Comparison of ENCODE assay signal across 9 mouse cellular contexts in the genomic region with DNA sequence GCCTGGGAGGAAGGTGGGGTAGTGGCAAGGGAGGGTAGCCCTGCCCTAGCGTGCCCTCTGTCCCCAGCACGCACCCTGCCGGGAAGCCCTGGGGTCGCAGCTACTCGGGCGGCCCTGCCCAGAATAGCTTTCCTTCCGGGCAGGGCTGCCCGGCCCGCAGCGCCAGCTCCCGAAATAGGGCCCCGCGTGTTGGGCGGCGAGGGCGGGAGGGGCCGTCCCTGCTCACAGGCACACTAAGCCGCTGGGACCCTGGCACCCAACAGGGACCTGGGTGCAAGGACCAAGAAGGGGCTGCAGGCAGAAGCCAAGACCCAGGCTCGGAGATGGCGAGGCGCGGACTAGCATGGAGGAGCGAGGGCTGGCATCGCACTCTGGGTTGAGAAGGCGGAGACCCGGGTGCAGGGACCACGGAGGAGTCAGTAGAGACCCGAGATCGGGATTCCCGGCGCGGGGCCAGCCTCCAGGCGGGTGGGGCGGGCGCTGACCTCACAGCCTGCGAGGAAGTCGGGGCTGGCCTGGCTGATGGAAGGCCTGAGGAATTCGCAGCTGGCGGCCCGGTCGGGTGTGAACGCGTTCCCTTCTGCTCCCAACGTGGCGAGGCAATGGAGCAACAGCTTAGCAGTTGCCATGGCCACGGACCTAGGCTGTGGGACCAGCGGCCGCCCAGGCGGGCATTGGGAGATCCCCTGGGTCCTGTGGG. TPM values are rescaled to one million over a fixed set of nuclear protein-coding genes. Genes with fewer than 3 reads are reported as not detected.
DNase-seq lines count a peak whose midpoint lies in the region; ATAC-seq and TF ChIP-seq lines count a peak whose summit lies in the region.
"Had no signal": no experiment of that assay in that cellular context is flagged by ENCODE, and none has a peak within 500 bp of the region (broad histone marks: within the 10 kb centered on the region; RNA-seq: fewer than 3 reads in every experiment).

No protein-coding gene starts in this region.

- H3K9ac ChIP-seq in forebrain, postnatal 0 days: peak overlapping the region; percentile 43; the same call in 1 of the 2 replicates
- H3K9ac ChIP-seq in limb, embryonic 13.5 days: peak overlapping the region; percentile 71
- peak overlapping the region; percentile 43 for H3K9ac ChIP-seq in midbrain, embryonic 12.5 days (replicated peaks)

- no peaks in the 10 kb centered on the region for H3K36me3 ChIP-seq in E14TG2a.4 (ENCODE audit: insufficient read depth, low read length)
- no peaks in the 10 kb centered on the region for H3K36me3 ChIP-seq in forebrain, postnatal 0 days (ENCODE audit: insufficient read depth)
- H3K36me3 ChIP-seq in hindbrain, embryonic 10.5 days: no peaks in the 10 kb centered on the region
- H3K36me3 ChIP-seq in limb, embryonic 13.5 days: no peaks in the 10 kb centered on the region
- H3K36me3 ChIP-seq in midbrain, embryonic 12.5 days: no peaks in the 10 kb centered on the region

- H3K4me3 ChIP-seq in E14TG2a.4 (replicated peaks; ENCODE audit: low read length): peak overlapping the region; percentile 76
- H3K4me3 ChIP-seq in forebrain, postnatal 0 days (ENCODE audit: low read depth, low read length): peak overlapping the region; percentile 20
- peak overlapping the region; percentile 52 for H3K4me3 ChIP-seq in hindbrain, embryonic 10.5 days
- H3K4me3 ChIP-seq in limb, embryonic 13.5 days: peak overlapping the region; percentile 39
- H3K4me3 ChIP-seq in midbrain, embryonic 12.5 days: peak overlapping the region; percentile 28
- H3K4me3 ChIP-seq: erythroblast, embryonic 14.5 days had no signal

- peak overlapping the region; percentile 53 for H3K4me2 ChIP-seq in forebrain, postnatal 0 days (ENCODE audit: low read depth)
- H3K4me2 ChIP-seq in limb, embryonic 13.5 days (replicated peaks): peak overlapping the region; percentile 74
- H3K4me2 ChIP-seq in midbrain, embryonic 12.5 days (replicated peaks): peak overlapping the region; percentile 52

- H3K4me1 ChIP-seq in E14TG2a.4 (replicated peaks; ENCODE audit: low read depth, low read length): peaks cover 71% of the 10 kb centered on the region
- H3K4me1 ChIP-seq in forebrain, postnatal 0 days (ENCODE audit: insufficient read depth): peaks cover 5% of the 10 kb centered on the region; the same call in 1 of the 2 replicates
- peaks cover 36% of the 10 kb centered on the region for H3K4me1 ChIP-seq in hindbrain, embryonic 10.5 days (replicated peaks)
- peaks cover 41% of the 10 kb centered on the region for H3K4me1 ChIP-seq in limb, embryonic 13.5 days
- H3K4me1 ChIP-seq in midbrain, embryonic 12.5 days: peaks cover 12% of the 10 kb centered on the region

- peak; percentile 89 for DNase-seq in R1 (ENCODE audit: low read depth, low spot score)
- DNase-seq in forebrain, postnatal 0 days: peak; percentile 70
- DNase-seq in hindbrain, embryonic 10.5 days (ENCODE audit: low spot score): peak; percentile 84
- DNase-seq in testis, postnatal 10 days (ENCODE audit: low spot score): peak; percentile 85
- DNase-seq in thymus, postnatal 0 days (ENCODE audit: low spot score): no peak

- no peaks in the 10 kb centered on the region for H3K9me3 ChIP-seq in E14TG2a.4 (ENCODE audit: low read length)
- H3K9me3 ChIP-seq in forebrain, postnatal 0 days (ENCODE audit: low read length): no peaks in the 10 kb centered on the region
- no peaks in the 10 kb centered on the region for H3K9me3 ChIP-seq in hindbrain, embryonic 10.5 days
- H3K9me3 ChIP-seq in limb, embryonic 13.5 days: no peaks in the 10 kb centered on the region
- H3K9me3 ChIP-seq in midbrain, embryonic 12.5 days: no peaks in the 10 kb centered on the region

- ATAC-seq in forebrain, postnatal 0 days: peak; percentile 88
- peak; percentile 86 for ATAC-seq in limb, embryonic 13.5 days (ENCODE audit: low FRiP score, low read depth)
- peak; percentile 84 for ATAC-seq in midbrain, embryonic 12.5 days (ENCODE audit: low FRiP score, low read depth)

- no peak for TF ChIP-seq CTCF in E14TG2a.4 (conservative IDR thresholded peaks at IDR 0.05; ENCODE audit: low read length)
- TF ChIP-seq CTCF in forebrain, postnatal 0 days (IDR thresholded peaks at IDR 0.05; ENCODE audit: low read depth): no peak

- H3K27ac ChIP-seq in forebrain, postnatal 0 days (ENCODE audit: low read depth, low read length): no peak overlapping the region
- H3K27ac ChIP-seq in hindbrain, embryonic 10.5 days: peak overlapping the region; percentile 86
- peak overlapping the region; percentile 61; the same call in 1 of the 2 replicates for H3K27ac ChIP-seq in limb, embryonic 13.5 days
- H3K27ac ChIP-seq in midbrain, embryonic 12.5 days (replicated peaks): no peak overlapping the region

- peaks cover 33% of the 10 kb centered on the region for H3K27me3 ChIP-seq in E14TG2a.4 (ENCODE audit: insufficient read depth, low read length)
- H3K27me3 ChIP-seq in forebrain, postnatal 0 days (ENCODE audit: insufficient read depth, low read length): no peaks in the 10 kb centered on the region
- peaks cover 65% of the 10 kb centered on the region for H3K27me3 ChIP-seq in hindbrain, embryonic 10.5 days (ENCODE audit: insufficient read depth, poor library complexity, severe bottlenecking)
- peaks cover 16% of the 10 kb centered on the region; the same call in 1 of the 2 replicates for H3K27me3 ChIP-seq in limb, embryonic 13.5 days
- peaks cover 62% of the 10 kb centered on the region for H3K27me3 ChIP-seq in midbrain, embryonic 12.5 days

- 2% methylated on average over 49 of the region's 49 CpGs for WGBS in forebrain, postnatal 0 days
- WGBS in hindbrain, embryonic 10.5 days: 2% methylated on average over 49 of the region's 49 CpGs
- 2% methylated on average over 49 of the region's 49 CpGs for WGBS in limb, embryonic 13.5 days
- WGBS in midbrain, embryonic 12.5 days: 1% methylated on average over 45 of the region's 49 CpGs

RNA-seq across cellular contexts. Expression of gene Socs3, which starts 20.3 kb away (rescaled TPM):
- total RNA-seq in forebrain, postnatal 0 days (2014; rRNA removed): 7.8 and 11.0 TPM in 2 replicates
- polyA plus RNA-seq in forebrain, postnatal 0 days (2015; fragmentation: Nextera tagmentation; extraction: Ambion mirVana): 6.5 and 8.4 TPM in 2 replicates
- polyA plus RNA-seq in hindbrain, embryonic 10.5 days (2016; fragmentation: Nextera tagmentation; extraction: Ambion mirVana): 12.5 and 14.2 TPM in 2 replicates
- polyA plus RNA-seq in limb, embryonic 13.5 days (2015; fragmentation: Nextera tagmentation; extraction: Ambion mirVana): 15.6 and 15.8 TPM in 2 replicates
- 10.7 and 13.2 TPM in 2 replicates for polyA plus RNA-seq in midbrain, embryonic 12.5 days (2016; fragmentation: Nextera tagmentation; extraction: Ambion mirVana)
- 25.8 and 26.7 TPM in 2 replicates for polyA plus RNA-seq in thymus, postnatal 0 days (2015; fragmentation: Nextera tagmentation; extraction: Ambion mirVana)

RNA-seq across cellular contexts. Expression of gene Pgs1, which starts 36.5 kb away (rescaled TPM):
- total RNA-seq in forebrain, postnatal 0 days (2014; rRNA removed): 55.7 and 63.0 TPM in 2 replicates
- 47.7 and 54.4 TPM in 2 replicates for polyA plus RNA-seq in forebrain, postnatal 0 days (2015; fragmentation: Nextera tagmentation; extraction: Ambion mirVana)
- polyA plus RNA-seq in hindbrain, embryonic 10.5 days (2016; fragmentation: Nextera tagmentation; extraction: Ambion mirVana): 46.2 and 51.9 TPM in 2 replicates
- 34.4 and 35.7 TPM in 2 replicates for polyA plus RNA-seq in limb, embryonic 13.5 days (2015; fragmentation: Nextera tagmentation; extraction: Ambion mirVana)
- polyA plus RNA-seq in midbrain, embryonic 12.5 days (2016; fragmentation: Nextera tagmentation; extraction: Ambion mirVana): 47.5 and 48.9 TPM in 2 replicates
- polyA plus RNA-seq in thymus, postnatal 0 days (2015; fragmentation: Nextera tagmentation; extraction: Ambion mirVana): 54.8 and 55.6 TPM in 2 replicates

Comparison
In these comparisons a context has a peak if more than half of its experiments do, and no peak if none do; other contexts are left out.
1. H3K4me3 ChIP-seq: peak in every context shown above with its lines; median percentile 76 in E14TG2a.4; 52 in hindbrain, embryonic 10.5 days; 39 in limb, embryonic 13.5 days; 28 in midbrain, embryonic 12.5 days; 20 in forebrain, postnatal 0 days.
2. H3K27ac ChIP-seq: peak in hindbrain, embryonic 10.5 days (single experiment) and limb, embryonic 13.5 days (single experiment); none in forebrain, postnatal 0 days (single experiment) and midbrain, embryonic 12.5 days (single experiment).
3. Peak in every context shown above with its lines, with median percentiles within 50 percentile points of each other: ATAC-seq, H3K4me2 ChIP-seq and H3K9ac ChIP-seq.